Mouse (Mus musculus) T-helper 1 cell (primary cell): ENCODE data around the gene Mdm2.

Experiments used
- in situ Hi-C: fragments of 300-600 bp; cut with MboI, MseI; formaldehyde crosslinking; loops from one replicate; pipeline ENCODE4 v1.15.1; 2025; ENCODE audit warnings: high pct_unique_total_duplicates

The Mdm2 gene

DNA sequence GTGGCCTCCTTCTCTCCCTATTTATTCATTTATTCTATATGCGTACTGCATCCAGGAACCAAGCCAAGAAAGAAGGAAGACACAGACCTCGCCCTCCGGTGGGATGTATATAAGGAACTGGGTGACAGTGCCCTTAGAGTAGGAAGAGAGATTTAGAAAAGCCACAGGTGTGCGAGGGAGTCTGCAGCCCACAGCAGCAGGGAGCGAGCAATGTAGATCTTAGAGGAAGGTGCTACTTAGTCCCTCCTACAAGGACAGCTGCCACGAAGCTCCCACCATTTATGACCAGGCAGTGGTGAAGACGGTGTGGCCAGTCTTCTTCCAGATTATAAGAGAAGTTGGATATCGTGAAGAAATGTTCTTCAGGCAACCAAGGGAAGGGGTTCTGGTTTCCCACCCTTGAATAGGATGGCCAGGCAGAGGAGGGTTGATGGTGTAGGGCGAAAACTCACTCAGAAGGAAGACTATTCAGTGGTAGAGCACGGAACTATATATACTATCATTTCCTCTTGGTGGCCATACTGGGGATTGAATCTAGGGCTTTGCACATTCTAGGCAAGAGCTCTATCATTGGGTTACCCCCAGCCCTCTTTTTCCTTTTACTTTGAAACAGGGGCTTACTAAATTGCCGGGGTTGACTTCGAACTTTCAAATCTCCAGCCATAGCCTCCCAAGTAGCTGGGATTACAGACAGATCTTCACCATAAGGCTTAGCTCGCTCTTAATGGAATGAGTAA lies 38.5 kb downstream of the Mdm2 start:
- in situ Hi-C loops = loop anchor here (10.0 to 25.0 kb wide), 2 partner anchors 107 to 1110 kb away; no protein-coding TSS in a partner anchor

DNA sequence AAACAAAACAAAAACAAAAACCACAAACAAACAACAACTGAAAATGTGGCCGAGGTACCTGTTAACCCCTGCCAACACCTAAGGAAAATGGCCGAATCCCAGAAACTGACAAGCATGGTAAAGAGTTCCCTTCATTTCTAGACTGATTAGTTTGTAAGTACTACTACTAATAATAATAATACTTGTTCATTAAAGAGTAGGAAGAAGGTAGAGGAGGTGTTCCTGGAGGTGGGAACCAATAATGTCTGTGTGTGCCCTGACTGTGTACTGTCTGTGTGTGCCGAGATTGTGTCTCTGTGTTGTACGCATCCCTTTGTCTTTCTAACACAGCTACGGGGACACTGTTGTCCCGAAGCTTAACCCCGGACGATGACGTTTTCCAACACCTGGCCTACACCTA lies 39.3 kb downstream of the Mdm2 start:
- in situ Hi-C loops = loop anchor here (10.0 to 25.0 kb wide), 2 partner anchors 106 to 1109 kb away; no protein-coding TSS in a partner anchor

DNA sequence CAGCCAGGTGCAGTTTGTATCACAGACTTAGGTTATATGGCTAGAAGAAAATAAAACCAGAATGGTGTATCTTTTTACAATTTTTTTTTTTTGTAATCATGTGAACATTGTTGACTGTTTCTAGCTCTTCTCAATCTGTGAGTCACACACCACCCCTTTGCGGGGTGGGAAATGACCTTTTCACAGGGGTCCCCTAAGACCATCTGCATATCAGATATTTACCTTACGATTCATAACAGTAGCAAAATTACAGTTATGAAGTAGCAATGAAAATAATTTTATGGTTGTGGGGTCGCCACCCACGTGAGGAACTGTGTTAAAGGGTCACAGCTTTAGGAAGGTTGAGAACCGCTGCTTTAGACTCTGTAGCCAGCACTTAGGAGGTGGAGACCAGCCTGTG lies 39.8 kb downstream of the Mdm2 start:
- in situ Hi-C loops = loop anchor here (10.0 to 25.0 kb wide), 2 partner anchors 106 to 1108 kb away; no protein-coding TSS in a partner anchor

DNA sequence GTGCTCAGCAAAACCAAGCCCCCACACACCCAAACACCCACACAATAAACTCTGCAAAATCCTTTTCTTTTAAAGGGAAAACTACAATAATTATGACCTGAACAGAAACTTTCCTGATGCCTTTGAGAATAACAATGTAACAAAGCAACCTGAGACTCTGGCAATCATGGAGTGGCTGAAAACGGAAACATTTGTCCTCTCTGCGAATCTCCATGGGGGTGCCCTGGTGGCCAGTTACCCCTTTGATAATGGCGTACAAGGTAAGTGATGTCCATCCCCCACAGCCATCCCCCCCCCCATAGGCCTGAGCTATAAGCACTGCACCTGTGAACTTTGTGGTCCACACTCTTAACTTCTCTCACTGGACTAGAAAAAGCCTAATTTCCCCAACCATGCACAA lies 40.5 kb downstream of the Mdm2 start:
- in situ Hi-C loops = loop anchor here (10.0 to 25.0 kb wide), 2 partner anchors 105 to 1108 kb away; no protein-coding TSS in a partner anchor

DNA sequence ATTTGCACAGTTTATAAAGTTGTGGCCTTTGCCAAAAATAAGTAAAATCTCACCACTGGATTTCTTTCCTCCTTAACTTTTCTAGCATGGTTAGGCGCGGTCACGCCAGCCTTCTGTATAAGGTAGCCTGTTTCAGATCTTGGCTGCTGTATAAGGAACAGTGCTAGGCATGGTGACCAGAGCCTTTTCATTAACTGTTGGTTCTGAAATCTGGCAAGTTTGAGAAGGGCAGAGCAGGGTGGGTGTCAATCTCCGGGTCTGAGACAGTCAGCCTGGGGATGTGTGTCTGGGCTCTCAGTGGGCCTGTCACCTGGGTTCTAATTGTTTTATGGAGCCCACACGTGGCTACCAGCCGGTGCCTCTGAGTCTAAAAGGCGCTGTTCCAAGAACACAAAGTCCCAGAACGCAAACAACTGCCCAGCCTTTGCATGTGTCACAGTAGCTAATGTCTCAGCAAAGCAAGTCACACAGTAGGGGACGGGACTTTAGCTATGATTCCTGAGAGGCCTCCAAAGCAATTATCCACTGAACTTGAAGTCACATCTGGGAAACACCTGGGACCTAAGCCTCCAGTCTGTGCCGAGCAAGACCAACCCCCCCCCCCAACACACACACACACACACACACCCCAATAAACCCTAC lies 41.0 kb downstream of the Mdm2 start:
- in situ Hi-C loops = loop anchor here (10.0 to 25.0 kb wide), 2 partner anchors 105 to 1107 kb away; no protein-coding TSS in a partner anchor

DNA sequence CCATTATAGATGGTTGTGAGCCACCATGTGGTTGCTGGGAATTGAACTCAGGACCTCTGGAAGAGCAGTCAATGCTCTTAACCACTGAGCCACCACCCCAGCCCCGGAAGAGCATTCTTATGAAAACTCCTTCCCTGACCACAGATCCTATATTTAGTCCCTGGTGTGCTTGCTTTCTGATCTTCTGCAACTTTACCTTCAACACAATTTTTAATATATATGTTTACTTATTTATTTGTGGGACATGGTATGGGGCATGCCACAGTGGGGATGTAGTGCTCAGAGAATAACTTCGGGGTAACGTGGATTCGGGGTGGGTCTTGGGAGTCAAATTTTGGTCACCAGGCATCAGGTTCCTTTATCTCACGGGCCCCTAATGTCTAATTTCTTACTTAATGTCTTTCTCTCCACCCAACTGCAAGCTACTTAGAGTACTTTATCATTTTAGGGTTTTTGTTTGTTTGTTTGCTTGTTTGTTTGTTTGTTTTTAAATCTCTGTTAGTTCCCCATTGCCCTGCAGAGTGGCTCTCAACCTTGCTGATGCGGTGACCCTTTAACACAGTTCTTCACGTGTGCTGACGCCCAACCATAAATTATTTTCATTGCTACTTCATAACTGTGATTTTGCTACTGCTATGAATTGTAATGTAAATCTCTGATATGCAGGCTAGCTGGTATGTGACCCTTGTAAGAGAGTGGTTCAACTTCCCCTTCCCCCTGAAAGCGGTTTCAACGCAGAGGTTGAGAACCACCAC lies 41.8 kb downstream of the Mdm2 start:
- in situ Hi-C loops = loop anchor here (25.0 kb wide), 1 partner anchor 1106 kb away; no protein-coding TSS in a partner anchor

DNA sequence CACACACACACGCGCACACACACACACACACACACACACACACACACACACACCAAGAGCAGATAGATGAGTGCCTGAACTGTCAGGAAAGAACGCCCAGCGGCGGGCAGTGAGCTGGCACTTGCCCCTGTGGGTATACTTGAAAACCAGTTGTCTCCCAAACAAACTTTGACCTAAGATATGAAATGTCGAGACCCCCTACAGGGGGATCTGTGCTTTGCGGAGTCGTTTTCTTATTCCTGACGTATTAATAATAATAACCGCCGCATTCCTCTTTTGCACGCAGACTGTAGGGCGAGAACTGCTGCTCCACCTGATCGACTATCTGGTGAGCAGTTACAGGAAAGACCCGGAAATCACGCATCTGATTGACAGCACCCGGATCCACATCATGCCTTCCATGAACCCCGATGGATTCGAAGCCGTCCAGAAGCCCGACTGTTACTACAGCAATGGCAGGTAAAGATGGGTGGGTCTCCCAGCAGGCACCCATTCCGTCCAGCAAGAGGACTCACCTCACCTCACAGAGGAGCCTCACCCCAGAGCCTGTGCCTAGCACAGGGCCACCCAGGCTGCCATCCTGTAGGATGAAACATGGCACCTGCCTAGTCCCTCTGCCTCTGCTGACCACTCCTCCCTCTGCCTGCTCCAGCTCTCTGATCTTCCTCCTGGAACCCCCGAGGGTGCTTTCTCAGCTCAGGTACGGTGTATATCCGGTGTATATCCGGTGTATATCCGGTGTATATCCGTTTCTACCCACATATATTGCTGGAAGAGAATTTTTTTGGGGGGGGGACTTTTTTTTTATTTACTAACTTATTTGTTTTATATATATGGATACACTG lies 42.7 kb downstream of the Mdm2 start:
- in situ Hi-C loops = loop anchor here (25.0 kb wide), 1 partner anchor 1106 kb away; no protein-coding TSS in a partner anchor

DNA sequence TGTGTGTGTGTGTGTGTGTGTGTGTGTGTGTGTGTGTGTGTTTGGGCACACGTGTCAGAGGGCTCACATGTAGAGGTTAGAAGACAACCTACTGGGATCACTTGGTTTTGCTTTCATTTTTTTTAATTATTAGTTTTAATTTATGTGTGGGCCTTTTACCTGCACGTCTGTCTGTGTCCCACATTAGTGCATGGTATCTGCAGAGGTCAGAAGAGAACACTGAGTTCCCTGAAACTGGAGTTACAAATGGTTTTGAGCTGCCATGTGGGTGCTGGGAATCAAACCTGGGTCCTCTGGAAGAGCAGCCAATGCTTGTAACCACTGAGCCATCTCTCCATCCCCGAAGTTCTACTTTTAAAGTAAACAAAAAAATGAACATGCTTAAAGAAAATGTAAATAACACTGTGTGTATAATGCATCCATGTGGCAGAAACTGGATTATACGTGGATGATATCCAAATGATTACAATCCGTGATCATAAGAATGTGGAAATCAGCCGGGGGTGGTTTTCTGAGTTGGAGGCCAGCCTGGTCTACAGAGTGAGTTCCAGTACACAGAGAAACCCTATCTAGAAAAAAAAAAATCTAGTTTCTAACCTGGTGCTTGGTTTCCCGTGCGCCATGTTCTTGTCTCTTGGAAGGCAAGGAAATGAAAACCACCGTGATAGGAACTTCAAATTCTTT lies 43.5 kb downstream of the Mdm2 start:
- in situ Hi-C loops = loop anchor here (25.0 kb wide), 1 partner anchor 1105 kb away; no protein-coding TSS in a partner anchor

DNA sequence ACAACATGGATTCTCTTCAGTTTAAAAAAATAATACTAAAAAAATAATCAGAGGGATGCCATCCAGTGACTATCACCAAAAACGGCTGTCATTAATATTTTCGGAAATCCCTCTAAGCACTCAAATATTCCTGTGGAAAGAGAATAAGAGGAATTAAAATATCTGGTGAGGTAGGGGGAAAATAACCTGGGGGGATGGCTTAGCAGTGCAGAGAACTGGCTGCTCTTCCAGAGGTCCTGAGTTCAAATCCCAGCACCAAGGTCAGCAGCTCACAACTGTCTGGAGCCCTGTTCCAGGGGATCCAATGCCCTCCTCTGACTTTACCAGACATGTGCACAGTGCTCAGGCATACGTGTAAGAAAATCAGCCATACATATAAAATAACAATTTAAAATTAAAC lies 44.2 kb downstream of the Mdm2 start:
- in situ Hi-C loops = loop anchor here (25.0 kb wide), 1 partner anchor 1104 kb away; no protein-coding TSS in a partner anchor

DNA sequence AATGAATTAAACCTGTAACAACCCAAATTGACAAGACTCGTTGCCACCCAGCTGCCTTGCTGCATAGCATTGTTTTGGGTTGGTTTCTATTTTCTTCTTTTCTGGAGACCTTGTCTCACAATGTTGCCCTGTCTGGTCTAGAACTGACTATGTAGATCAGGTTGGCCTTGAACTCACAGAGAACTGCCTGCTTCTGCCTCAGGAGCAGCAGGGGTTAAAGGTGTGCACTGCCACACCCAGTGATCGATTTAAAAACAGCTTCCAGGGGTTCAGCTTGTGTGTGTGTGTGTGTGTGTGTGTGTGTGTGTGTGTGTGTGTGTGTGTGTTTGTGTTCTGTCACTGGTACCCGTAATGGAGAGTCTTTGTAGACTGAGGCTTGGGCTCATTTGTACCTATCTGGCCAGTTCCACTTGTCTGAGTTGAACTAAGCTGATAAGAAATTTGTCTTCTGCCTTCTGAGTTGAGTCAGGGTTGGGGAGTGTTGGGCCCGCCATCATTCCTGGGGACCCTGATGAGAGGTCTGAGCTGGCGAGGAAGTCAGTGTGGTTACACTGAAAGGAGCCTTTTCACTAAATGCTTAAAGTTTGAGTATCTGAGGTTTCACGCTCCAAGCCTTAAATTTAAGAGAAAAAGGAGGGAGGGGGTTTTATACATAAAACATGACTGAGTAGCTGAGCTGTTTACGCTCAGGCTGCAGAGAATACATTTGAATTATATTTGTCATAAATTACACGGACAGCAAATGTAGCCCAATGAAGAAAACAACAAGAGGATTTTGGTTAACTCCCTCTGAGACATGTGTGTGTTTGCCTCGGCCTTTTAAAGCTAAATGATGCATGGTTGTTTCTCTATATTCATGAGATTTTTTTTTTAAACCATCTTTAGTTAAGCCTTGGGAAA lies 44.9 kb downstream of the Mdm2 start:
- in situ Hi-C loops = loop anchor here (25.0 kb wide), 1 partner anchor 1103 kb away; no protein-coding TSS in a partner anchor

DNA sequence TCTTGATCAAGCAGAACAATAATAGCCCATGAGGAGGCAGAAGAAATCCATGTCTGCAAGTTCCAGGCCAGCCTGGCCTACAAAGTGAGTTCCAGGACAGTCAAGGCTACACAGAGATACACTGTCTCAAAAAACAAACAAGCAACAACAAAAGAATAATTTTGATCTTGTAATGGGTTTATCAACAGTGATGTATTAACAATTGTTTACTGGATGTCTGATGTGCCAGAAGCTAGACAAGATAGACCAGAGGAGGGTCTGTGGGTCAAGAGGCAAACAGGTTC lies 45.7 kb downstream of the Mdm2 start:
- in situ Hi-C loops = loop anchor here (25.0 kb wide), 1 partner anchor 1103 kb away; no protein-coding TSS in a partner anchor

DNA sequence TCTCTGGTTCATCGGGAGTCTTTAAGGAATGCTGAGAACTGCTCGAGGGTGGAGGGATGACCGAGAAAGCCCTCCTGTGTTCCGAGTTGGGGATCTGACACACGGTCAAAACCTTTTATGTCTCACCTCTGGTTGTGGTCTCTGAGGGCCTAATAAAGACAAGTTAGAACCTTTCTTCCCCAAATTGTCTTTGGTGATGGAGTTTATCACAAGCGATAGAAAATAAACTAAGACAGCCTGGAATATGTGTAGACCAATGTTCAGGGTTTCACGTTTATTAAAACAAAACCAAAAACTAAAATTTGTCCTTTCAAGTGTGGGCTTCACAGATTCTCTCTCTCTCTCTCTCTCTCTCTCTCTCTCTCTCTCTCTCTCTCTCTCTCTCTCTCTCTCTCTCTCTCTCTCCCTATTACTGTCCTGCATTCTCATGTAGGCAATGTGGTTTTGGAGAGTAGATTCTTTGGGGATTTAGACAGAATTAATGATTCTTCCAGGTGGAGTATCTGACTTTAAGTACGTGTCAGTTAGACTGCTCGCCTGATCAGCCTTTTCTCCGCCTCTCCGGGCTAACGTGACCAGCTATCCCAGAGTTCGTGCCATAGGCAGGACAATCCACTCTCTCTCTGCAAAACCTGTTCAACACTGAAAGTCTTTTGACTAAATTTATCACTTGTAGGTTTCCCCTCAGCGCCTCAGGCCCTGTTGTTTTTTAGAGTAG lies 46.2 kb downstream of the Mdm2 start:
- in situ Hi-C loops = loop anchor here (25.0 kb wide), 1 partner anchor 1102 kb away; no protein-coding TSS in a partner anchor

DNA sequence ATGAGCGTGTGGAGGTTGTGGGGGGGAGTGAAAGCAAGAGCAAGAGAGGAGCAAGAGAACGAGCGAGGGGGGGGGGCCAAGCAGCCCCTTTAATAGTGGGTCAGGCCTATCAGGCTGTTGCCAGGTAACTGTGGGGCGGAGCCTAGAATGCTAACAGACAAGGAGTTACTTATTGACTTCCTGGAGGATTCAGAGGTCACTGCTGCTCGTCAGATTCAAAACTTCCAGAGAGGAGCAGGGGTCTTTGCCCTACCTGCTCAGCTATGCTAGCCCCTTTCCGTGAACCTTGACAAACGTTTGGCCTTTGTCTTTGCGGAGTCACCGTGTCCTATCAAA lies 46.7 kb downstream of the Mdm2 start:
- in situ Hi-C loops = loop anchor here (25.0 kb wide), 1 partner anchor 1102 kb away; no protein-coding TSS in a partner anchor

DNA sequence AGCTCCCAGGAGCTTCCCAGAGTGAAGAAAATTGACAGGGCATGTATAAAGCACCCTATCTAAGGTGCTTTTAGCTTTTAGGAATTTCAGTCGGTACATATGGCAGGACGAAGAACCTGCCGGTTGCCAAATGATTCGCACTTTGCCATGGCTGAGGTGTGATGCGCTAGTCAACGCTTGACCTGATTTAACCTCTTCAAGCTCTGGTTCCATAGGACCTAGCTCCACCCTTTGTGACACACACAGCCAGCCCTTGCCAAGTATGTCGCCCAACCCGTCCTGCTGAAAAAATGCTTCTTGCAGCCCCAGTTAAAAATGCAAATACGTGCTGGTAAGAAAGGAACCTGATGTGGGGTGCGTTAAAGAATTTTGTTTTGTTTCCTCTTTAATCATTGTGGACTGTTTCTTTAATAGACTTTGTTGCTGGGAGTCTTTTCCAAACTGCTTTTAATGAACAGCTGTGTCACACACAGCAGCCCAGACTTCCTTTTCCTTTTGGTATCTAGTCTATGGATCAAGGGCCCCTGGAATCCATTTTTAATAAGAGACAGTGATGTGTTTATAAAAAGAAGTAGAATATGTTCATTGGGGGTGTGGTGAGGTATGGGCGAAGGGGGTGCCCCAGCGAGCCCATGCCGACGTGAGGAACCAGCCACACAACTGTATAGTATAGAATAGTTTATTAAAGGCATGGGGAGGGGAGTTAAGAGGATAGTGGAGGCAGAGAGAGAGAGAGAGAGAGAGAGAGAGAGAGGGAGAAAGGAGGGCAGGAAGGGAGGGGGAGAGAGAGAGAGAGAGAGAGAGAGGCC lies 47.3 kb downstream of the Mdm2 start:
- in situ Hi-C loops = loop anchor here (25.0 kb wide), 1 partner anchor 1101 kb away; no protein-coding TSS in a partner anchor

DNA sequence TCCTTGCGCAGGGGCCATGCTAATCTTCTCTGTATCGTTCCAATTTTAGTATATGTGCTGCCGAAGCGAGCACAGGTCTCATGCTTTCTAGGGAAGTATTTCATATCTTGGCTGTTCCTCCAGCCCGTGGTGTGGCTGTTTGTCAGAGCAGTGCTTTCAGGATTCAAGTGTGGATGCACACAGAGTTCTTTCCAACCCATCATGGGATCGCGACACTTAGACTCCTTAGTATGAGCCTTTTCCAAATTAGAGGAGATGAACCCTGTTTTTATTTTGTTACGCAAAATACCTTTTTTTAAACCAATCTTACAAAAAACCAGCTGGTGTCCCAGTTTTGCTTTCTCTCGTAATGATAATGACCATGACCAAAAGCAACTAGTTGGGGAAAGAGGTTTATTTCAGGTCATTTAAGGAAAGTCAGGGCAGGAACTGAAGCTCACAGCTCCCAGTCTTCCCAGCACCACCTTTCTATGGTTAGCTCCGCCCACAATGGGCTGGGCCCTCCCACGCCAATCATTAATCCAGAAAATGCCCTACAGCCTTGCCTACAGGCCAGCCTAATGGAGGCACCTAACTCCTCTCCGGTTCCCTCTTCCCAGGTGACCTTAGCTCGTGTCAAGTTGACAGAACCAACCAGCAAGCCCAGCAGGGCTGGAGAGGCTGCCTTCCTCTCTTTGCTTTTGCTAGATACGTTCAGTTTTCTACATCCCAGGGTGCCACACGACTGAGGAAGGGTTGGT lies 48.1 kb downstream of the Mdm2 start:
- in situ Hi-C loops = loop anchor here (25.0 kb wide), 1 partner anchor 1100 kb away; no protein-coding TSS in a partner anchor

DNA sequence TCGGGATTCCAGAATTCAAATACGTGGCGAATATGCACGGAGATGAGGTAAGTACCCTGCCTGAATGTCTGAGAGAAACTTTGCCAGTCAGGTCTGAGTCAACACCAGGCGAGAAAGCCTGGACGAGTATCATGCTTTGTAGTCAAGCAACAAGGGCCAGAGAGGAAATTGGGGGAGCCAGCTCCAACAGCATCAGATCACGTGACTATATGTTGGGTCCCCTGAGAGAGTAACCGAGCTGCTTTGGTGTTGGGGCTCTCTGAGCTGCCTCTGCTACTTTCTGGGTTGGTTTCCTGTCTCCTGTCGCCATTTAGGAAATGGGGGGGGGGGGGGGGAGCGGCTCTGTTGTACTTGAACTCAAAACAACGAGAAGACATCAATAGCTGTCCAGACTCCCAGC lies 50.7 kb downstream of the Mdm2 start:
- in situ Hi-C loops = loop anchor here (25.0 kb wide), 1 partner anchor 1098 kb away; no protein-coding TSS in a partner anchor

DNA sequence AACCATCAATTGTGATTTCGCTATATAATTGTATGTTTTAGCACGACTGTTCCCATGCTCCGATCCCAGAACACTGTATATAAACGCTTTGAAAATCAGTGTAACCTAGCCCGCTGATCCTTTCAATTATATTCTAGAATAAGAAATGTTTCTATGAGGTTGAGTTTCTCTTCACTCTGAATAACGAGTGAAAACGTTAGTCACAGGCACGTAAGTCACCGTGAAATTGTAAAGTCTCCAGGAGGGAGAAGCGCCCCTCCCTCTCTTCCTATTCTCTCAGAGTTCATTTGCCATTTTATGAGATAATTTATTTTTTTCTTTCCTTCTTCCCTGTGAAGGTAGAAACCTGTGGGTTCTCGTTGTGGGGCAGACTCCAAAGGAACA lies 51.1 kb downstream of the Mdm2 start:
- in situ Hi-C loops = loop anchor here (25.0 kb wide), 1 partner anchor 1097 kb away; no protein-coding TSS in a partner anchor
